Mouse (Mus musculus) neural tube, embryonic 14.5 days (tissue): ENCODE results near the gene Olfr322. TPM values are rescaled to one million over a fixed set of nuclear protein-coding genes. Genes with fewer than 3 reads are reported as not detected.

ENCODE experiments used
- ATAC-seq: fragments of 200-750 bp; cut with Nextera tagmentation; 2 replicates; pipeline ENCODE4 v1.8.0; 2017; ENCODE audit warnings: low read depth, mild to moderate bottlenecking, moderate TSS enrichment, moderate library complexity
- H3K27ac ChIP-seq: fragments of 300-500 bp; sonication (generic); 2 replicates; pipeline ENCODE4 v1.5.1; 2014; ENCODE audit warnings: low read depth, mild to moderate bottlenecking, control low read depth, low read length, moderate library complexity, mixed read lengths
- H3K27me3 ChIP-seq: fragments of 300-500 bp; sonication (generic); 2 replicates; pipeline ENCODE4 v1.6.1; 2014; ENCODE audit warnings: low read length; ENCODE audit not compliant: control insufficient read depth, insufficient read depth
- H3K36me3 ChIP-seq: fragments of 300-500 bp; sonication (generic); 2 replicates; pipeline ENCODE4 v1.6.1; 2014; ENCODE audit warnings: low read length, mixed read lengths; ENCODE audit not compliant: control insufficient read depth, insufficient read depth
- H3K4me1 ChIP-seq: fragments of 300-500 bp; sonication (generic); 2 replicates; pipeline ENCODE4 v1.6.1; 2014; ENCODE audit warnings: low read length; ENCODE audit not compliant: control insufficient read depth, insufficient read depth
- H3K4me2 ChIP-seq: fragments of 300-500 bp; sonication (generic); 2 replicates; pipeline ENCODE4 v1.6.1; 2014; ENCODE audit warnings: mild to moderate bottlenecking, low read depth, low read length, control low read depth
- H3K4me3 ChIP-seq: fragments of 300-500 bp; sonication (generic); 2 replicates; pipeline ENCODE4 v1.5.1; 2014; ENCODE audit warnings: low read depth, low read length, control low read depth, mixed read lengths
- H3K9ac ChIP-seq: fragments of 300-500 bp; sonication (generic); replicated peaks from 2 replicates; pipeline ENCODE4 v1.6.1; 2014; ENCODE audit warnings: low read depth, mild to moderate bottlenecking, control low read depth, low read length, mixed read lengths
- H3K9me3 ChIP-seq: fragments of 300-500 bp; sonication (generic); 2 replicates; pipeline ENCODE4 v1.6.1; 2016; ENCODE audit warnings: low read length; ENCODE audit not compliant: control insufficient read depth
- WGBS: fragments of 180-500 bp; shearing (Covaris S2); extraction: QIAGEN DNeasy Blood & Tissue Kit; methylation state at CpG from one replicate; pipeline ENCODE4 v1.1.7; 2014; 5-methylcytosine and 5-hydroxymethylcytosine counted together
- polyA plus RNA-seq: library from polyadenylated mRNA; unstranded; fragments of >200 nt; fragmentation: Nextera tagmentation; extraction: Ambion mirVana; gene quantifications from 2 replicates; pipeline ENCODE4 v1.2.1, GENCODE M21; 2014

Olfr322 gene
- not detected in 2 replicates for polyA plus RNA-seq

GRCm38 (mm10) chr11:58658596-58658995 is at the start of gene Olfr322:
Gene Olfr322, plus strand, starts transcription at chr11:58658782.
- no peaks in the 10 kb centered on the region for H3K36me3 ChIP-seq
- no peaks in the 10 kb centered on the region for H3K4me1 ChIP-seq
- no peak within 1 kb of the TSS for H3K27ac ChIP-seq
- 88% methylated on average over 4 of the region's 4 CpGs for WGBS
- H3K9ac ChIP-seq: no peak within 1 kb of the TSS
- no peak for ATAC-seq
- no peak within 1 kb of the TSS for H3K4me2 ChIP-seq
- H3K27me3 ChIP-seq: no peaks in the 10 kb centered on the region
- no peaks in the 10 kb centered on the region for H3K9me3 ChIP-seq
- H3K4me3 ChIP-seq: no peak within 1 kb of the TSS

GRCm38 (mm10) chr11:58613359-58613758 is 45.2 kb upstream of the Olfr322 start:
- 43% methylated on average over 3 of the region's 3 CpGs for WGBS
- ATAC-seq: no peak
- H3K4me3 ChIP-seq: no peak overlapping the region
- H3K27me3 ChIP-seq: no peaks in the 10 kb centered on the region
- no peak overlapping the region for H3K4me2 ChIP-seq
- H3K27ac ChIP-seq: no peak overlapping the region
- no peak overlapping the region for H3K9ac ChIP-seq
- H3K36me3 ChIP-seq: no peaks in the 10 kb centered on the region
- no peaks in the 10 kb centered on the region for H3K9me3 ChIP-seq
- no peaks in the 10 kb centered on the region for H3K4me1 ChIP-seq

GRCm38 (mm10) chr11:58614526-58614925 is 44.1 kb upstream of the Olfr322 start:
- Histone ChIP-seq H3K9ac (no peak overlapping the region), H3K27me3 (no peaks in the 10 kb centered on the region), H3K4me1 (no peaks in the 10 kb centered on the region), H3K4me3 (no peak overlapping the region), H3K4me2 (no peak overlapping the region), H3K36me3 (no peaks in the 10 kb centered on the region), H3K9me3 (no peaks in the 10 kb centered on the region), H3K27ac (no peak overlapping the region)
- no peak for ATAC-seq

- no peak for ATAC-seq
- H3K27me3 ChIP-seq: no peaks in the 10 kb centered on the region
- WGBS: 92% methylated on average over 4 of the region's 4 CpGs
Measured at GRCm38 (mm10) chr11:58615975-58616374, 42.6 kb upstream of the Olfr322 start, which contains the start of gene 2210407C18Rik. Gene 2210407C18Rik, minus strand, starts transcription at chr11:58616075.

GRCm38 (mm10) chr11:58618369-58618768 is 40.2 kb upstream of the Olfr322 start:
- WGBS: 75% methylated on average over 3 of the region's 3 CpGs
- H3K4me2 ChIP-seq: no peak overlapping the region
- no peak for ATAC-seq

More at GRCm38 (mm10) chr11:58615975-58616374, 42.6 kb upstream of the Olfr322 start, which contains the start of gene 2210407C18Rik:
- Histone ChIP-seq H3K4me3 (no peak within 1 kb of the TSS), H3K36me3 (no peaks in the 10 kb centered on the region), H3K27ac (no peak within 1 kb of the TSS), H3K9ac (no peak within 1 kb of the TSS), H3K4me1 (no peaks in the 10 kb centered on the region), H3K4me2 (no peak within 1 kb of the TSS), H3K9me3 (no peaks in the 10 kb centered on the region)

GRCm38 (mm10) chr11:58618793-58619192 is 39.8 kb upstream of the Olfr322 start:
- Histone ChIP-seq H3K27ac (no peak overlapping the region), H3K9ac (no peak overlapping the region), H3K36me3 (no peaks in the 10 kb centered on the region), H3K4me1 (no peaks in the 10 kb centered on the region), H3K4me3 (no peak overlapping the region), H3K27me3 (no peaks in the 10 kb centered on the region), H3K9me3 (no peaks in the 10 kb centered on the region), H3K4me2 (no peak overlapping the region)
- no peak for ATAC-seq
- 62% methylated on average over 6 of the region's 6 CpGs for WGBS

More at GRCm38 (mm10) chr11:58618369-58618768, 40.2 kb upstream of the Olfr322 start:
- Histone ChIP-seq H3K4me1 (no peaks in the 10 kb centered on the region), H3K9me3 (no peaks in the 10 kb centered on the region), H3K36me3 (no peaks in the 10 kb centered on the region), H3K4me3 (no peak overlapping the region), H3K27me3 (no peaks in the 10 kb centered on the region), H3K9ac (no peak overlapping the region), H3K27ac (no peak overlapping the region)

- Histone ChIP-seq H3K27me3 (no peaks in the 10 kb centered on the region), H3K27ac (no peak overlapping the region), H3K9ac (no peak overlapping the region), H3K9me3 (no peaks in the 10 kb centered on the region), H3K36me3 (no peaks in the 10 kb centered on the region), H3K4me1 (no peaks in the 10 kb centered on the region), H3K4me3 (no peak overlapping the region), H3K4me2 (no peak overlapping the region)
- no peak for ATAC-seq
- WGBS: 51% methylated on average over 4 of the region's 4 CpGs
Measured at GRCm38 (mm10) chr11:58626146-58626545, 32.4 kb upstream of the Olfr322 start.

- H3K27ac ChIP-seq: no peak within 1 kb of the TSS
- H3K4me3 ChIP-seq: no peak within 1 kb of the TSS
- H3K27me3 ChIP-seq: no peaks in the 10 kb centered on the region
- H3K4me1 ChIP-seq: no peaks in the 10 kb centered on the region
- 77% methylated on average over 5 of the region's 5 CpGs for WGBS
- no peak within 1 kb of the TSS for H3K4me2 ChIP-seq
- H3K36me3 ChIP-seq: no peaks in the 10 kb centered on the region
- H3K9me3 ChIP-seq: no peaks in the 10 kb centered on the region
- no peak within 1 kb of the TSS for H3K9ac ChIP-seq
- no peak for ATAC-seq
Measured at GRCm38 (mm10) chr11:58630401-58630800, 28.2 kb upstream of the Olfr322 start, which contains the start of gene Olfr323. Gene Olfr323, minus strand, starts transcription at chr11:58630501.

- Histone ChIP-seq H3K4me2 (no peak overlapping the region), H3K9ac (no peak overlapping the region), H3K4me3 (no peak overlapping the region), H3K27ac (no peak overlapping the region), H3K4me1 (no peaks in the 10 kb centered on the region), H3K9me3 (no peaks in the 10 kb centered on the region), H3K27me3 (no peaks in the 10 kb centered on the region), H3K36me3 (no peaks in the 10 kb centered on the region)
- 67% methylated on average over 4 of the region's 4 CpGs for WGBS
- ATAC-seq: no peak
Measured at GRCm38 (mm10) chr11:58634878-58635277, 23.7 kb upstream of the Olfr322 start.
